Mouse (Mus musculus) ES-Bruce4 (cell line): ENCODE measurements around the gene Efnb2. TPM values are rescaled to one million over a fixed set of nuclear protein-coding genes. Genes with fewer than 3 reads are reported as not detected.

ENCODE experiments used
- H3K27ac ChIP-seq: 2 replicates; pipeline ENCODE4 v1.5.1; 2012; ENCODE audit warnings: low read length, inconsistent platforms; ENCODE audit not compliant: insufficient read depth
- H3K27me3 ChIP-seq: 2 replicates; pipeline ENCODE4 v1.6.1; 2012; ENCODE audit warnings: mild to moderate bottlenecking, low read length, inconsistent platforms; ENCODE audit not compliant: control insufficient read depth, poor library complexity, insufficient read depth, severe bottlenecking
- H3K36me3 ChIP-seq: 2 replicates; pipeline ENCODE4 v1.6.1; 2012; ENCODE audit warnings: inconsistent platforms, mild to moderate bottlenecking, low read length, moderate library complexity; ENCODE audit not compliant: control insufficient read depth, poor library complexity, insufficient read depth, severe bottlenecking
- H3K4me1 ChIP-seq: one replicate; pipeline ENCODE4 v1.8.1; 2011; ENCODE audit warnings: low read length; ENCODE audit not compliant: control insufficient read depth, insufficient read depth
- H3K4me3 ChIP-seq: 2 replicates; pipeline ENCODE4 v1.5.1; 2011; ENCODE audit warnings: low read depth, mild to moderate bottlenecking, low read length
- H3K9ac ChIP-seq: 2 replicates; pipeline ENCODE4 v1.6.1; 2012; ENCODE audit warnings: low read depth, mild to moderate bottlenecking, inconsistent platforms; ENCODE audit not compliant: poor library complexity, severe bottlenecking
- H3K9me3 ChIP-seq: replicated peaks from 2 replicates; pipeline ENCODE4 v1.6.1; 2012; ENCODE audit warnings: mild to moderate bottlenecking, low read length, inconsistent platforms; ENCODE audit not compliant: control insufficient read depth, poor library complexity, insufficient read depth, severe bottlenecking
- CTCF ChIP-seq: IDR thresholded peaks from one replicate; pipeline ENCODE4 v1.8.1; 2011; ENCODE audit warnings: low read depth, low read length
- EP300 ChIP-seq: IDR thresholded peaks from 2 replicates; pipeline ENCODE4 v1.6.1; 2011; ENCODE audit warnings: low read depth, low read length; ENCODE audit not compliant: insufficient read depth
- POLR2A ChIP-seq: IDR thresholded peaks from one replicate; pipeline ENCODE4 v1.8.1; 2011; ENCODE audit warnings: low read length; ENCODE audit not compliant: insufficient read depth
- polyA plus RNA-seq: library from polyadenylated mRNA; stranded (reverse); fragments of >200 nt; gene quantifications from 2 replicates; pipeline ENCODE4 v1.2.4, GENCODE M21; 2011; ENCODE audit warnings: low read depth; ENCODE audit not compliant: missing spikeins, insufficient read depth, insufficient read length

Gene Efnb2
- polyA plus RNA-seq, 1 experiment: 22.8 TPM

GRCm38 (mm10) chr8:8658426-8659224, 2.4 kb downstream of the Efnb2 start:
- H3K27me3 ChIP-seq: peaks cover 2% of the 10 kb centered on the region; the same call in 1 of the 2 replicates
- H3K4me1 ChIP-seq: no peaks in the 10 kb centered on the region
- no peak overlapping the region for H3K9ac ChIP-seq
- TF ChIP-seq POLR2A: no peak
- peak; percentile 73 for TF ChIP-seq CTCF
- TF ChIP-seq EP300: peak; percentile 78; the same call in 1 of the 2 replicates
- no peaks in the 10 kb centered on the region for H3K36me3 ChIP-seq
- H3K4me3 ChIP-seq: no peak overlapping the region; the same call in 1 of the 2 replicates
- H3K27ac ChIP-seq: no peak overlapping the region
- H3K9me3 ChIP-seq: no peaks in the 10 kb centered on the region

- no peak overlapping the region for H3K9ac ChIP-seq
- no peak overlapping the region for H3K27ac ChIP-seq
- H3K4me3 ChIP-seq: no peak overlapping the region
- no peaks in the 10 kb centered on the region for H3K36me3 ChIP-seq
- no peaks in the 10 kb centered on the region for H3K9me3 ChIP-seq
- no peak for TF ChIP-seq EP300
- no peak for TF ChIP-seq POLR2A
- no peak for TF ChIP-seq CTCF
- H3K27me3 ChIP-seq: peaks cover 2% of the 10 kb centered on the region; the same call in 1 of the 2 replicates
- H3K4me1 ChIP-seq: no peaks in the 10 kb centered on the region
Measured at GRCm38 (mm10) chr8:8657692-8658355, 3.2 kb downstream of the Efnb2 start.

DNA sequence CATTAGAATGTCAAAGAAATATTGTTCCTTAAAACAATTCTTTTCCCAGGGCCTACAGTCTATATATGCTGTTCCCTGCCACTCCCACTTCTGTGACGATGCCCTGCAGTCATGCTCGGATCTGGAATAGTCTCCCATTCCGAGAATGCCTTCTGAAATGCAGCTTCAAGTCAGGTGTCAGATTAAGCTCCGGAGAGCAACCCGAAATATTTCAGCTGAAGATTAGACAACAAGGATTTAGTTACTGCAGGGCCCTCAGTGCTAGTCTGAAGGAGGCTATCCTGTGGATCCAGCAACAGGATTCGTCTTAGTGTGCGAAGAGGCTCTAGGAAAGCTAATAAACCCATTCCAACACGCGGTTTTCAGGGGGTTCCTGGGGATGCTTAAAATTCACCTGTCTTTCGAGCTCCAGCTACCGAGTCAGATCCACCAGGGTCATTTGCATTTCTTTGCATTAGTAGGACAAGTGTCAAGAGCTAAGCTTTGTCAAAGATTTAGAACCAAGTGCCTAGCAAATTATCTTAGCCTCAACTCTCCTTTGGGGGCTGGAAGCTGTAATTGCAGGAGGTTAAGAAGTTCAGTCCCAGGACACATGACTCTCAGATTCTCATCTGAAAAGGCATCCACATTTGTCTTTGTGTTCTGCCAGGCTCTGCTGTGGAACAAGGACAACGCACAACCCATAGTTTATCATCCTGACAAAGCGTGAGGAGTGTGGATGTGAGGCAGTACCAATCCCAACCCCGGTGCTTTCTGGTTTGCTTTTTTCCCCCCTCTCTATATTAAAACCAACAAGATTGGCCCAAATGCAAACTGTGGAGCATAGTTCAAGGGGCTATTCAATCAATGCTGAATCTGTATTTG, 4.2 kb downstream of the Efnb2 start:
- Histone ChIP-seq H3K9ac (no peak overlapping the region), H3K27me3 (peaks cover 2% of the 10 kb centered on the region; the same call in 1 of the 2 replicates), H3K9me3 (no peaks in the 10 kb centered on the region), H3K4me1 (no peaks in the 10 kb centered on the region), H3K27ac (no peak overlapping the region), H3K36me3 (no peaks in the 10 kb centered on the region), H3K4me3 (no peak overlapping the region)
- TF ChIP-seq EP300 (no peak), CTCF (no peak), POLR2A (no peak)

- no peaks in the 10 kb centered on the region for H3K9me3 ChIP-seq
- H3K9ac ChIP-seq: no peak overlapping the region
- peak overlapping the region; percentile 44; the same call in 1 of the 2 replicates for H3K27ac ChIP-seq
- TF ChIP-seq EP300: 0 out of 2 replicates have a peak, but pooled peaks have one; percentile 14
- TF ChIP-seq CTCF: no peak
- peaks cover 2% of the 10 kb centered on the region; the same call in 1 of the 2 replicates for H3K27me3 ChIP-seq
- no peaks in the 10 kb centered on the region for H3K36me3 ChIP-seq
- H3K4me3 ChIP-seq: no peak overlapping the region
- no peaks in the 10 kb centered on the region for H3K4me1 ChIP-seq
Measured at GRCm38 (mm10) chr8:8655346-8656340, 5.4 kb downstream of the Efnb2 start.

- H3K9ac ChIP-seq: no peak overlapping the region
- no peak overlapping the region for H3K4me3 ChIP-seq
- no peaks in the 10 kb centered on the region for H3K36me3 ChIP-seq
- H3K4me1 ChIP-seq: peaks cover 2% of the 10 kb centered on the region
- H3K27me3 ChIP-seq: no peaks in the 10 kb centered on the region
- H3K27ac ChIP-seq: no peak overlapping the region
- H3K9me3 ChIP-seq: no peaks in the 10 kb centered on the region
- TF ChIP-seq POLR2A (no peak), CTCF (no peak), EP300 (no peak)
Measured at GRCm38 (mm10) chr8:8653906-8654489, 7.0 kb downstream of the Efnb2 start.
